Mouse (Mus musculus): ENCODE measurements around the gene S100a11.

- TF ChIP-seq CTCF (IDR thresholded peaks at IDR 0.05; ENCODE audit: borderline replicate concordance, insufficient read depth, low read depth, low read length): no peak
- TF ChIP-seq POLR2A (IDR thresholded peaks at IDR 0.05; ENCODE audit: borderline replicate concordance, insufficient read depth, low read length): no peak
Observed at GRCm38 (mm10) chr3:93548541-93549266, 28.4 kb downstream of the S100a11 start.
